Mouse (Mus musculus) left cerebral cortex, adult 11 months (tissue): ENCODE results near the gene Sorl1.

Experiments
- DNase-seq: peaks from one replicate; pipeline ENCODE4 v3.0.0; 2022; ENCODE audit warnings: low spot score

Gene Sorl1

GRCm38 (mm10) chr9:42123713-42124576 lies at the start of gene Sorl1:
Sorl1 (minus strand) TSS chr9:42124297.
- DNase-seq = no peak

- DNase-seq = no peak
These were observed 49.7 kb upstream of the Sorl1 start for GRCm38 (mm10) chr9:42173781-42174180.

- DNase-seq = no peak
These were observed 45.4 kb upstream of the Sorl1 start for GRCm38 (mm10) chr9:42169491-42169890.

- no peak for DNase-seq
These were observed 44.9 kb upstream of the Sorl1 start for GRCm38 (mm10) chr9:42169025-42169424.

- no peak for DNase-seq
These were observed 40.8 kb upstream of the Sorl1 start for GRCm38 (mm10) chr9:42164930-42165329.

GRCm38 (mm10) chr9:42163011-42163410 lies 38.9 kb upstream of the Sorl1 start:
- no peak for DNase-seq

GRCm38 (mm10) chr9:42159376-42159775 lies 35.3 kb upstream of the Sorl1 start:
- no peak for DNase-seq

GRCm38 (mm10) chr9:42158652-42159051 lies 34.6 kb upstream of the Sorl1 start:
- no peak for DNase-seq

GRCm38 (mm10) chr9:42157981-42158380 lies 33.9 kb upstream of the Sorl1 start:
- DNase-seq = no peak

- DNase-seq = no peak
These were observed 32.5 kb upstream of the Sorl1 start for GRCm38 (mm10) chr9:42156566-42156965.

GRCm38 (mm10) chr9:42154682-42155081 lies 30.6 kb upstream of the Sorl1 start:
- DNase-seq = no peak

GRCm38 (mm10) chr9:42148816-42149215 lies 24.7 kb upstream of the Sorl1 start:
- no peak for DNase-seq

- no peak for DNase-seq
These were observed 23.9 kb upstream of the Sorl1 start for GRCm38 (mm10) chr9:42148036-42148435.

GRCm38 (mm10) chr9:42146463-42146862 lies 22.4 kb upstream of the Sorl1 start:
- DNase-seq = no peak

GRCm38 (mm10) chr9:42141549-42142210 lies 17.6 kb upstream of the Sorl1 start:
- no peak for DNase-seq

- no peak for DNase-seq
These were observed 14.3 kb upstream of the Sorl1 start for GRCm38 (mm10) chr9:42138248-42138858.

GRCm38 (mm10) chr9:42137578-42137977 lies 13.5 kb upstream of the Sorl1 start:
- no peak for DNase-seq

- DNase-seq = no peak
These were observed 7.0 kb upstream of the Sorl1 start for GRCm38 (mm10) chr9:42130793-42131760.

GRCm38 (mm10) chr9:42127983-42128382 lies 3.9 kb upstream of the Sorl1 start:
- no peak for DNase-seq

GRCm38 (mm10) chr9:42125262-42125982 lies 1.3 kb upstream of the Sorl1 start:
- no peak for DNase-seq

- no peak for DNase-seq
These were observed 893 bp downstream of the Sorl1 start for GRCm38 (mm10) chr9:42123204-42123603.
